Mouse (Mus musculus) layer of hippocampus, adult 2 months (tissue): Measurements from ENCODE around the gene Col24a1. TPM values are rescaled to one million over a fixed set of nuclear protein-coding genes. Genes with fewer than 3 reads are reported as not detected.

Experiments
- DNase-seq, 2 experiments: peaks; one replicate each; pipeline ENCODE4 v3.0.0; 2022; ENCODE audit warnings: low spot score in 2 of 2
- H3K27ac ChIP-seq: fragments of 200-600 bp; 2 replicates; pipeline ENCODE4 v1.8.1; 2022
- H3K4me3 ChIP-seq: fragments of 200-600 bp; 2 replicates; pipeline ENCODE4 v1.8.1; 2022; ENCODE audit warnings: mild to moderate bottlenecking
- CTCF ChIP-seq: fragments of 200-600 bp; conservative IDR thresholded peaks from 2 replicates; pipeline ENCODE4 v1.8.1; 2022; ENCODE audit warnings: antibody characterized with exemption, mild to moderate bottlenecking, moderate library complexity
- total RNA-seq, 2 experiments: library from RNA; stranded (reverse); gene quantifications; 2 replicates each; pipeline ENCODE4 v1.2.3; 2021

The Col24a1 gene
- total RNA-seq, 2 experiments from 2014 or later = 0.15 to 0.26 TPM

GRCm38 (mm10) chr3:145504830-145505229 lies 212.6 kb downstream of the Col24a1 start:
- DNase-seq = no peak
- no peak overlapping the region for H3K4me3 ChIP-seq
- no peak for TF ChIP-seq CTCF
- H3K27ac ChIP-seq = no peak overlapping the region

- H3K4me3 ChIP-seq = no peak overlapping the region
- no peak for DNase-seq
- H3K27ac ChIP-seq = no peak overlapping the region
- no peak for TF ChIP-seq CTCF
Observed at GRCm38 (mm10) chr3:145508550-145508949, 216.3 kb downstream of the Col24a1 start.

- Histone ChIP-seq H3K4me3 (no peak overlapping the region), H3K27ac (no peak overlapping the region)
- TF ChIP-seq CTCF = no peak
- DNase-seq = peak in 1 of 2 experiments; percentile 12
Observed at GRCm38 (mm10) chr3:145514197-145514596, 221.9 kb downstream of the Col24a1 start.

GRCm38 (mm10) chr3:145521528-145522080 lies 229.3 kb downstream of the Col24a1 start:
- no peak for TF ChIP-seq CTCF
- H3K4me3 ChIP-seq = no peak overlapping the region
- no peak overlapping the region for H3K27ac ChIP-seq
- no peak for DNase-seq

GRCm38 (mm10) chr3:145522311-145522710 lies 230.0 kb downstream of the Col24a1 start:
- Histone ChIP-seq H3K27ac (no peak overlapping the region), H3K4me3 (no peak overlapping the region)
- TF ChIP-seq CTCF = no peak
- DNase-seq = no peak

GRCm38 (mm10) chr3:145525266-145525665 lies 233.0 kb downstream of the Col24a1 start:
- TF ChIP-seq CTCF = no peak
- Histone ChIP-seq H3K27ac (no peak overlapping the region), H3K4me3 (no peak overlapping the region)
- no peak for DNase-seq

- H3K4me3 ChIP-seq = no peak overlapping the region
- DNase-seq = no peak
- TF ChIP-seq CTCF = no peak
- H3K27ac ChIP-seq = no peak overlapping the region
Observed at GRCm38 (mm10) chr3:145537870-145538269, 245.6 kb downstream of the Col24a1 start.

GRCm38 (mm10) chr3:145548441-145549415 lies 256.5 kb downstream of the Col24a1 start:
- DNase-seq = no peak
- no peak overlapping the region for H3K4me3 ChIP-seq
- no peak for TF ChIP-seq CTCF
- no peak overlapping the region for H3K27ac ChIP-seq

- H3K27ac ChIP-seq = no peak overlapping the region
Observed at GRCm38 (mm10) chr3:145550216-145550615, 257.9 kb downstream of the Col24a1 start.

GRCm38 (mm10) chr3:145554388-145554787 lies 262.1 kb downstream of the Col24a1 start:
- no peak for TF ChIP-seq CTCF
- DNase-seq = no peak
- Histone ChIP-seq H3K27ac (no peak overlapping the region), H3K4me3 (no peak overlapping the region)

More at GRCm38 (mm10) chr3:145550216-145550615, 257.9 kb downstream of the Col24a1 start:
- H3K4me3 ChIP-seq = no peak overlapping the region
- no peak for DNase-seq
- no peak for TF ChIP-seq CTCF

GRCm38 (mm10) chr3:145556206-145556605 lies 263.9 kb downstream of the Col24a1 start:
- Histone ChIP-seq H3K27ac (no peak overlapping the region), H3K4me3 (no peak overlapping the region)
- no peak for TF ChIP-seq CTCF
- no peak for DNase-seq

GRCm38 (mm10) chr3:145559675-145560074 lies 267.4 kb downstream of the Col24a1 start:
- TF ChIP-seq CTCF = no peak
- Histone ChIP-seq H3K4me3 (no peak overlapping the region), H3K27ac (no peak overlapping the region)
- DNase-seq = no peak

- Histone ChIP-seq H3K4me3 (no peak overlapping the region), H3K27ac (no peak overlapping the region)
- TF ChIP-seq CTCF = no peak
- no peak for DNase-seq
Observed at GRCm38 (mm10) chr3:145560117-145560516, 267.8 kb downstream of the Col24a1 start.

- Histone ChIP-seq H3K4me3 (no peak overlapping the region), H3K27ac (no peak overlapping the region)
- TF ChIP-seq CTCF = no peak
- DNase-seq = no peak
Observed at GRCm38 (mm10) chr3:145574468-145574867, 282.2 kb downstream of the Col24a1 start.
